Mouse (Mus musculus) R1 (cell line): ENCODE measurements around the gene Sirt4.

Source experiments
- DNase-seq: peaks from one replicate; pipeline ENCODE4 v3.0.0-alpha.2; 2018; ENCODE audit warnings: low read depth, low spot score

Sirt4 gene

DNA sequence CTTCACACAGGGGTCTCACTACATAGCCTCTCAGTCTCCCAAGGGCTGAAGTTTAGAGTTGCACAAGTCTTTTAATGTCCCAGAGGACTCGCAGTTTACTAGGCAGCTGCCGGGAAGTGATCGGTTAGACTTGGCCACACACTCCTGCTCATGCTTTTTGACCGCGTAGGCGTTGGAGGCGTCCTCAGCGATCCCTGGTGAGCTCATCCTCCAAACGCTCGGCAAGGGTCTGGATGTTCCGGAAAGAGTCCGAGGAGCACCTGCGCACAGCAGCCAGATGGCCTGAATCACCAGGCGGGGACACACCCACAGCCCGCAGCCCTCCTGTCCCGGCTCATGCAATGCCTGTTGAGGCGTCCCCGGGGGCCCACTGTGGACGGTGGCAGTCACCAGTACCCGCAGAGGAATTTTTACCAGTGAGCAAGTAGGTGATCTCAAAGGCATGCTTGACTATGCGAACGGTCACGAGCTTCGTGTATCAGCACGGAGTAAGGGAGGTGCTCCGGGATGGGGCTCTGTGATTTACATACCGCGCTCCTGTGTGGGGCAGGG lies 7.3 kb upstream of the Sirt4 start:
- peak; percentile 86 for DNase-seq

DNA sequence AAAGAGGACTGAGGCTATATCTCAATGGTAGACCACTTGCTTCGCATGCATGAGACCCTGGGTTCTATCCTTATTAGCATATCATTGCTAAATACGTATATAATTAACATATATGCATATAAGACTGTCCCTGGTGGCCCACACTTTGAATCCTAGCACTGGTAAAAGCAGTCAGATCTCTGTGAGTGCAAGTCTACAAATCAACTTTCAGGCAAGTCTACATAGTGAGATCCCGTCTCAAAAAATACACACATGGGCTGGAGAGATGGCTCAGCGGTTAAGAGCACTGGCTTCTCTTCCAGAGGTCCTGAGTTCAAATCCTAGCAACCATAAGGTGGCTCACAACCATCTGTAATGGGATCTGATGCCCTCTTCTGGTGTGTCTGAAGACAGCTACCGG lies 6.6 kb upstream of the Sirt4 start:
- no peak for DNase-seq

DNA sequence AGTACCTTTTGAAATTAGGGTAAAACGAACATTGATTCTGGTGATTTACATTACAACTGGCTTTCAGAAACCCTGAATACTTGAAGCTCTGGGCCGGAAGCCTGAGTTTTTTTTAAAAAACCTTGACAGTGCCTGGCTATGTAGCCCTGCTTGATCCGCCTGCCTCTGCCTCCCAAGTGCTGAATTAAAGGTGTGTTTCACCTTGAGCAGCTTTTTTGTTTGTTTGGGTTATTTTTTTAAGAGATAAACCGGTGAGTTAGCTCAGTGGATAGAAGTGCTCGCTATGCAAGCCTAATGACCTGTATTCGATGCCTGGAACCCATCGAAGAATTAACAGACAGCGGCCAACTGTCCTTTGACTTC lies 6.1 kb upstream of the Sirt4 start:
- no peak for DNase-seq

DNA sequence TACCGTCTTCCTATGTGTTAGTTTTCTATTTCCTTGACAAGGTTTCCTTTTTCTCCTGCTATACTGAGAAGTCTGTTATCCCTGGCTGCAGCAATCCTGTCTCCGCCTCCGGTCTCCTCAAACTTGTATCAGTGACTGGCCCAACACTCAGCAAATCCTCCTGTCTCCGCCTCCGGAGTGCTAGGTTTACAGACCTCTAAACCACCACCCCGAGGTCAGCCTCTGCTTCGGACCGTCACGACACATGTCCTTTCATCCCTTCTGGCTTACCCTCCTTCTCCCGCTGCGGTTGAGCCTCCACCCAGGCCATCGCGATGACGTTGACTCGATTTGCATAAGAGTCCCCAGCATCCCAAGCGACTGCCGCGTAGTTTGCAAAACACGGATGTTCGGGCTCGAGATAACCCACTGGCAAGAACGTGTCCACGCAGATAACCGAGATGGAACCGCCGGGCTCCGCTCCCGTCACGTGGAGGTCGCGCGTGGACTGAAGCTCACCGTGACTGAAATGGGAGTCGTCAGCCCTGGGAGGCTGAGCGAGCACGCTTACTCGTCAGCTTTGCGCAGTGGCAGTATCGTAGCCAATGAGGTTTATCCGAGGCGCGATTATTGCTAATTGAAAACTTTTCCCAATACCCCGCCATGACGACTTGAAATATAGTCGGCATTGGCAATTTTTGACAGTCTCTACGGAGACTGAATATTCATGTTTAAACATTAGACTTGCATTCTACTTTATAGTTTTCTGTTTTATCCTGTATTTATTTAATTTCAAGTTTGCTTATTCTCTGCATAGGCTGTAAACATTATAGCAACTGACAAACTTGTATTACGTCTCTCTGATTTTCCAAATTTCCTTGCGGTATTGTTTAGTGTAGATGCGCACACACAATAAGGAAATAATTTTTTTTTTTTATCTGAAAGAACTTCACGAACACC lies 5.4 kb upstream of the Sirt4 start:
- DNase-seq = peak; percentile 99

DNA sequence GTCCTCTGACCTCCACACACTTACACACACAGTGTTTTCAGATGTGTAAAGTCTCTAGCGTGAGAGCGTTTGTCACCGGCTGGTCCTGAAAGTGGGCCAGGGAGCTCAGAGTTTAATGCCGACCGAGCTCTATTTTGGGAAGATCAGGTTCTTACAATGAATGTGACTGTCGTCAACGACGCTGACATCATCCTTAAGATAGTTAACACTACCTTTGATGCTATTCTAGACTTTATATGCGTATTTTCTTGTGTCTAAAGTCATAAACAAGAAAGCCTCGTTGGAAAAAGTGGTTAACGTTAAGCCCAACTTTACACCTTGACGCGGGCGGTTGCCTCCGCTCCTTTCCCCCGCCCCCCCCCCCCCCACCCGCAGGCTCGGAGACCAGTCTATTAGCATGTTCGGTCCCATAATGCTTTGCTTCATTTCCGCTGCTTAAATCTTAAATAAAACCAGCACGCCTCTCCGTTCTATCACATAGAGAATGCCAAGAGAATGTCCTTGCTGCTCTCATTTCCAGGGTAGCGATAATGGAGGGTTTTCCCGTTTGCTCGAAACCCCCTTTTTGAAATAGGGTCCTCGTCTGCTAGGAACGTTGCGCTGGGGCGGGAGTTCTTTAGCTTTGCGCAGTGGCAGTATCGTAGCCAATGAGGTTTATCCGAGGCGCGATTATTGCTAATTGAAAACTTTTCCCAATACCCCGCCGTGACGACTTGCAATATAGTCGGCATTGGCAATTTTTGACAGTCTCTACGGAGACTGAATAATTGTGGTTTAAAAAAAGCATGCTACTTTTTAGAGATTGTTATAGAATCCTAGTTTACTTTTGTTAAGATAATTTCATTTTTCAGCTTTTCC lies 4.5 kb upstream of the Sirt4 start:
- DNase-seq = peak; percentile 74

DNA sequence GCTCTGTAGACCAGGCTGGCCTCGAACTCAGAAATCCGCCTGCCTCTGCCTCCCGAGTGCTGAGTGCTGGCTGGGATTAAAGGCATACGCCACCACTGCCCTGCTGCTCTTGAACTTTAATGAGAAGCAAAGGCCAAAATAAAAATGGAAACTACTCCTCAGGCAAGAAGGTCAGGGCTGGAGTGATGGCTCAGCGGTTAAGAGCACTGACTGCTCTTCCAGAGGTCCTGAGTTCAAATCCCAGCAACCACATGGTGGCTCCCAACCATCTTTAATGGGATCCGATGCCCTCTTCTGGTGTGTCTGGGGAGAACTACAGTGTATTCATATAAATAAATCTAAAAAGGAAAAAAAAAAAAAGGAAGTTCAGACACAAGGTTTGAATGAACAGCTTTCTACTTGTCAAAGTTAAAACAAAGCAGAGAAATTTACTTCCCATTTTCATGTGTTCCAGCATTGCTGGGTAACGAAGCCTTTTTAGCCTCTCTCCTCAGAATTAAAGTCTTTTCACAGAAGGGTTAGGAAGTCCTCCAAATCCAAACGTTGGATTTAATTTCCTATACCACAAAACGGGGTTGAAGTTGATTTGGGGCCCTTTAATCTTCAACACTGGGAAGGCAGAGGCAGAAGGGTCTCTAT lies 3.5 kb upstream of the Sirt4 start:
- no peak for DNase-seq

DNA sequence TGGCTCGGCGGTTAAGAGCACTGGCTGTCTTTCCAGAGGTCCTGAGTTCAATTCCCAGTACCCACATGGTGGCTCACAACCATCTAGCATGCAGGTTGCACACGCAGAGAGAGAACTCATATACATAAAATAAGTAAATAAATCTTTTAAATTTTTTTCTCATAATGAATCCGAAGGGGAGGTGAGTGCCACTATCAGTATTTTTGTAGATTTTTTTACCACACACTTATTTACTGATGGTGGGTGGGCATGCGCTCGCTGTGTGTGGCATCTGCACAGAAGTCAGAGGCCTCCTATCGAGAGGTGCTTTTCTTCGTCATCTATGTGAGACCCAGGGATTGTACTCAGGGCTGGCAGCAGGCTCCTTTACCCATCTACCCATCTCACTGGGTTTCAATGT lies 2.8 kb upstream of the Sirt4 start:
- DNase-seq = no peak

DNA sequence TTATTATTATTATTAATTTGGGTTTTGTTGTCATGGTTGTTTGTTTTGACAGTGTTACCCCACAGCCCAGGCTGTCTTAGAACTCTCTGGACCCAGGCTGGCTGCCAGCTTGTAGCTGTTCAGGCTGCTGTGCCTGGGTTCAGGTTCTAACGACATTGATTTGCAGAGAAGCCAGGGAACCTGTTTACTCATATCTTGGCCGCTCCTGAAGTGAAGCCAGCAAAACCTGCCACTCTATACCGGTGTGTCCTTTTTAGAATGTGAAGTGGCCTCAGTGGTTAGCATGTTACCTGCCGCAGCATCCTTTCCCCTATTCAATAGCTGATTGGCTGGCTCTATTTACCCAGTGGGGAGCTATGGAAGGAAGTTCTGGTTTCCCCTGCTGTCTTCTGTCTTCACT lies 2.2 kb upstream of the Sirt4 start:
- DNase-seq = no peak

DNA sequence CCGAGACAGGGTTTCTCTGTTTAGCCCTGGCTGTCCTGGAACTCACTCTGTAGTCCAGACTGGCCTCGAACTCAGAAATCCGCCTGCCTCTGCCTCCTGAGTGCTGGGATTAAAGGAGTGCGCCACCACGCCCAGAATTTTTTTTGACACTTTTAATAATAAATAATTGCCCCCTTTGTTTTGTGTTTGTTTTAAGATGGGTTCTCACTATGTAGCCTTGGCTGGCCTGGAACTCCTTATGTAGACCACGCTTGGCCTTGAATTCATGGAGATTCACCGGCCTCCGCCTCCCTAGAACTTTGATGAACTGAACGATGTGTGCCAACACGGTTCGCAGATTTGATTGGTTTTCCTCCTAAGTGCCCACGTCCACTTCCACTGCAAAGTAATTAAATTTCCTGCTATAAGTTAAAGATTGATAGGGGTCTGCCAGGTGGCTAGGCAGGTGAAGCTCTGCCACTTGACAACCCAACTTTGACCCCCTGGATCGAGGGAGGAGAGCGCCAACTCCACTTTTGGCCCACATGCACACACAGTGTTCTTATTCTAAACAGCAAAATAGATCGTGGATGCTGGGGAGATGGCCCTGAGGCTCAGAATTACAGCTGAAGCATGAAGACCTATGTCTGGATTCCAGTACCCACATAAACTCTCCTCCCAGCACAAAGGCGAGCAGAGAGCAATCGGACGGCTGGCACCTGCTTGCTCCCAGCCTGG lies 1.1 kb upstream of the Sirt4 start:
- no peak for DNase-seq

DNA sequence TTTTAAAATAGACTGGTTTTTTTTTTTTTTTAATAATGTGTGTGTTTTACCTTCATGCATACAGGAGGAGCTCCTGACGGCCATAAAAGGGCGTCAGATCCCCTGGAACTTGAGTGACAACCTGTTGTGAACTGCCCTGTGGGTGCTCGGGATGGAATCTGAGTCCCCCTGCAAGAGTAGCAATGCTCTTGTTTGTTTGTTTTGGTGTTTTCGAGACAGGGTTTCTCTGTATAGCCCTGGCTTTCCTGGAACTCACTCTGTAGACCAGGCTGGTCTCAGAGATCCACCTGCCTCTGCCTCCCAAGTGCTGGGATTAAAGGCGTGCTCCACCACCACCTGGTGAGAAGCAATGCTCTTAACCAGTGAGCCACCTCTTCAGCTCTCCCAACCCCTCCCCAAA lies 471 bp upstream of the Sirt4 start:
- DNase-seq = no peak

DNA sequence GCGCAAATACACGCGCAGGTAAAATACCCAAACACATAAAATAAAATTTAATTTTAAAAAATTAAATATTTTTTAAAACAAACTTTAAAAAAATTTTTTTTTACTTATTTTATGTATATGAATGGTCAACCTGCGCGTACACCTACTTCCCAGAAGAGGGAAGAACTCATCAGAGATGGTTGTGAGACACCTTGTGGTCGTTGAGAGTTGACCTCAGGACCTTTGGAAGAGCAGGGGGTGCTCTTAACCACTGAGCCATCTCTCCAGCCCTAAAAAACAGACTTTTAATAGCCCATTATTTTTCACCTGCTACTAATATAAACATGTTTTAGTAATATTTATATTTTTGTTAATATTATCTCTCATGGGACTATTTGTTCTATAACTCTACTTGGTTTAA lies 1.1 kb downstream of the Sirt4 start:
- DNase-seq = peak; percentile 79

DNA sequence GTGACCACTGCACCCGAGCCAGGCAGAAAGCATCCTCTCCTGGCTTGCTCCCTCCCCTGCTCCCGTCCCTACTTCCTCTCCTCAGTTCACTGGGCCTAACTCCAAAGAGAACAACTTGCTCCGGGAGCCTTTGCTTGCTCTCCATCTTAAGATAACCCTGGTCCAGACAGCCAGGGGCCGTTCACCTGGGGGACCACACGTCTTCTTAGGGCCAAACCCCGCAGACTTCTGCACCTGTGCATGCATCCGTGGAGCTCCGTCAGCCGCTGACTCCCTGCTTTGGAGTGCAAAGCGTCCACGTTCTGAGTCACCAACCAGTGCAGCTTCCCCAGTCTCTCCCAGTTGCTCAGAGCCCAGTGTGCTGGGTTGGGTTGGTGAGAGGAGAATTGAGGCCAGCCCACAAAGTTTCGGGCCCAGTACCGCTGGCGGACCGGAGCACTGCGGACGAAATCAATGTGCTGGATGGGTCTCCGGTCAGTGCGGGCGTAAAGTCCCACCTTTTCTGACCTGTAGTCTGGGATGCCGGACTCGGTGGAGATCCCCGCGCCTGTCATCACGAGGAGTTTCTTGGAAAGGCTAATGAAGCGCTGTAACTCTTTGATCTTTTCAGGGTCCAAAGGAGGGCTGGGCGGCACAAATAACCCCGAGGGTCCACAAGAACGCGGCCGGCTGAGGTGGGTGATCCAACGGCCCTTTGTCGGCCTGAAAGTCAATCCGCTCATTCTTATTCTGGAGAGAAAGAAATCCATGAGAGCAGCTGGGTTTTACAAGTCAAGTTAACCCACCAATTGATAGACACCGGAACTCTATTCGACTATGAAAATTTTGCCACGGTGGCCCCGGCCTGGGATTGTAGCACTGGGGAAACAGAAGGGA lies 1.9 kb downstream of the Sirt4 start:
- DNase-seq = no peak

DNA sequence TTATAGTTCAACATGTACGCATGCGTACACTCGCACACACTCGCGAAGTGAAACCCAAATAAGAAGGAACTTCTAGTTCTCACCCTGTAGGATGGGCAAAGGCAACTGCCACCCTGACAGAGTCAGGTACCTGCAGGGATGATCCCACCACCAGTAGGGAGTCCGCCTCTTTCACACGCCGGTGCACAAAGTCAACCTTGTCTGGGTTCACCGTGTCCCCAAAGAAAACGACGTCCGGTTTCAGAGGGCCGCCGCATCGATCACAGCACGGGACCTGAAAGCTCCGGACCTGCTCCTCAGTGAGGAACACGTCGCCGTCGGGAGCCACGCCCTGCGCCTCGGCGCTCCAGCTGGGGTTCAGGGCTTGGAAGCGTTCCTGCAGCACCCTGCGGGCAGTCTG lies 4.4 kb downstream of the Sirt4 start:
- DNase-seq = peak; percentile 60

DNA sequence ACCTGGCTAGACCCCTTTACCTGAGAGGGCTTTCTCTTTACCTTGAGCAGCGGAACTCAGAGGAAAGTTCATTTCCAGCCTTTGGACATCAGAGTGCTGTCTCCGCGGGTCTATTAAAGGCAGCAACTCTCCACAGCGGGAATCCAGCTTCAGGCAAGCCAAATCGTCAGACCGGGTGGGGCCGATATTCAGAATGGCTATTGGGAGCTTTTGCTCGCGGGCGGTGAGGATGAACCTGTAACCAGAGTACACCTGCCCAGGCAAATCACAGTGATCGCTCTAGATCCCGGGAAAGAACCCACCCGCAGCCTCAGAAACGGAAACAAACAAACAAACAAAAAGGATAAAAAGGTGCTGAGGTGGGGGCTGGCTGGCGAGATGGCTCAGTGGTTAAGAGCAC lies 5.0 kb downstream of the Sirt4 start:
- peak; percentile 82 for DNase-seq

DNA sequence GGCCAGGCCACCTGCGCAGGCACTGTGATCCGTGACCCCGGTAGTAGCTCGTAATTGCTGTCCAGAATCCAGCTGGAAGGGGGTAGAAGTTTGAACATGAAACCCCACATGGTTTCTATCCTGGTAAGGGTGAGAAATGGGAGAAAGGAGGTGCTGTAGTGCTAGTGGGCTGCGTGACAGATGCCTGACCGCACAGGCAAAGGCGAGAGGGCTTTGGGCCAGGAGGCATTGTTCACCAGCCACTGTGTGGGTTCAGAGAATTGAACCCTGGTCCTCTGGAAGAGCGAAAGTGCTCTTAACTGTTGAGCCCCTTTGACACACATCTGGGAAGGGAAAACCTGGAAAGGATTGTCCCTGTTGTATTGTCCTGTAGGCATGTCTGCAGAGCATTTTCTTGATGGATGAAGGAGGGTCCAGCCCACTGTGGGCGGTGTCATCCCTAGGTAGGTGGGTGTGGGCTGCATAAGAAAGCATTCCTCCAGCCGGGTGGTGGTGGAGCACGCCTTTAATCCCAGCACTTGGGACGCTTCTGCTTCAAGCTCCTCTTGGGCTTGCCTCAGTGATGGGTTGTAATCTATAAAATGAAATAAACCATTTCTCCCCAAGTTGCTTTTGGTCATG lies 8.3 kb downstream of the Sirt4 start:
- DNase-seq = peak; percentile 98

DNA sequence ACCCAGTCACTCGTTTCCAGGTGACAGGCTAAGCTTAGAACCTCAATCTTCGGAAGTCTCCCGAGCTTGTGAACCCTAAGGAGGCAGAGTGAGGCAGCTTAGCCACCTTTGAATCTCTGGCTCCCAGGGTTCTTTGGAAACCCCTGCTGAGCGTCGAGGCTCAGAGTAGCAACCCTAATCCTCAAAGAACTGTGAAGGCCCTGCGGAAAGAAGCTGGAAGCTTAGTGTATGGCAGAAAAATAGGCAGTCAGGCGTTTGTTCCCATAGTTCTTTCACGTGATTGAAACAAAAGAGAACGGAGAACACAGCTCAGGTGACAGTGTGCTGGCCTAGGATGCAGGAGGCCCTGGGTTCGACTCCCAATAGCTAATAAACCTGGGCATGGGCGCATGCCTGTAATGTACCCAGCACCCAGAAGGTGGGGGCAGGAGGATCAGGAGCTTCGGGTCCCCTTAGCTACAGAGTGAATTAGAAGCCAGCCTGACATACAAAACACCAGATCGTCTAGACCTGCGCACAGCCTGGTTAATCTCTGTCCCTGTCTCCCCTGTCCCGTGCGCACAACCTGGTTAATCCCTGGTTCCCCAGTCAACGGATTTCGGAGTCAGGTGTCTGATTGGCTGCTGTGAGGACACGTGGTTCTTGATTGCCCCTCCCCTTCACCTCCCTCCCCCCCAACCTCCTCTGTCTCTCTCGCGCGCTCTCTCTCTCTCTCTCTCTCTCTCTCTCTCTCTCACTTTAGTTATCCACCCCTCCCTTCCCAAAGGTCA lies 9.0 kb downstream of the Sirt4 start:
- DNase-seq = peak; percentile 93

DNA sequence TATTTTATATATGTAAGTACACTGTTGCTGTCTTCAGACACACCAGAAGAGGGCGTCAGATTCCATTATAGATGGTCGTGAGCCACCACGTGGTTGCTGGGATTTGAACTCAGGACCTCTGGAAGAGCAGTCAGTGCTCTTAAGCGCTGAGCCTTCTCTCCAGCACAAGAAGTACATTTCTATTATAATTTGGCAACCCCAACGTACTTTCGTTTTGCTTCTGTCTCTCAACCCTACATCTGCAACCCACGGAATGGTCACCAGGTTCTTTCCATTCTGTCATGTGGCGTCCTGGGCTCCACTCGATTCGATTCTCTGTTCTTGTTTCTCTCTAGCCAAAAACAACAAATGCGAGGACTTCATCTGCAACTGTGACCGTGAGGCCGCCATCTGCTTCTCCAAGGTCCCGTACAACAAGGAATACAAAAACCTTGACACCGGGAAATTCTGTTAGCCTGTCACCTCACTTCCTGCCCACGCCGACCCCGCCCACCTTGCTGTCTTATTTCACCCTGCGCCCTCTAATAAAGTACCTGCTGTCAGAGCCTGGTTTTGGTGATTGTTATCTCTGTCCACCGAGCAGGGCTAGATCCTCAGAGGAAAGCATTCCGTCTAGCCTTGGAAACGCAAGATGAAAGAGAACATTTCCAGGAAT lies 10.2 kb downstream of the Sirt4 start:
- peak; percentile 61 for DNase-seq

DNA sequence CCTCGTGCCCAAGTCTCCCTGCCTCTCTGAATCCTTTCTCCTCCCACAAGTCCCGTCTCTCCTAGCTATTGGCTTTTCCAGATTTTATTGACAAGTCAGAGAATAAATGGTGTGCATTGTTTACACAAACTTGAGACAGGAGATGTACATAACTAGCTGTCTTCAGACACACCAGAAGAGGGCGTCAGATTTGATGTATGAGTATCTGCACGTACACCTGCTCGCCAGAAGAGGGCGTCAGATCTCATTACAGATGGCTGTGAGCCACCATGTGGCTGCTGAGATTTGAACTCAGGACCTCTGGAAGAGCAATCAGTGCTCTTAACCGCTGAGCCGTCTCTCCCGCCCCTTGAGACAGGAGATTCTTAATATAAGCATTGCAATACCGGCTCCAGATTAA lies 11.3 kb downstream of the Sirt4 start:
- peak; percentile 54 for DNase-seq
